Mouse (Mus musculus) intestine, postnatal 0 days (tissue): ENCODE results near the gene Crabp2. TPM values are rescaled to one million over a fixed set of nuclear protein-coding genes. Genes with fewer than 3 reads are reported as not detected.
A peak's percentile ranks its signal among the peaks of the same experiment; 100 is the strongest.

Source experiments
- ATAC-seq: fragments of 200-750 bp; cut with Nextera tagmentation; 2 replicates; pipeline ENCODE4 v1.8.0; 2017; ENCODE audit warnings: mild to moderate bottlenecking, moderate TSS enrichment, moderate library complexity
- H3K27ac ChIP-seq: fragments of 300-500 bp; sonication (generic); 2 replicates; pipeline ENCODE4 v1.5.1; 2014; ENCODE audit warnings: mild to moderate bottlenecking, low read depth, low read length, moderate library complexity
- H3K27me3 ChIP-seq: fragments of 300-500 bp; sonication (generic); replicated peaks from 2 replicates; pipeline ENCODE4 v1.6.1; 2014; ENCODE audit warnings: low read length, mixed read lengths; ENCODE audit not compliant: control insufficient read depth, insufficient read depth
- H3K36me3 ChIP-seq: fragments of 300-500 bp; sonication (generic); 2 replicates; pipeline ENCODE4 v1.6.1; 2014; ENCODE audit warnings: mild to moderate bottlenecking, moderate library complexity; ENCODE audit not compliant: control insufficient read depth, insufficient read depth
- H3K4me1 ChIP-seq: fragments of 300-500 bp; sonication (generic); replicated peaks from 2 replicates; pipeline ENCODE4 v1.6.1; 2014; ENCODE audit warnings: antibody characterized with exemption, low read length, mixed read lengths; ENCODE audit not compliant: control insufficient read depth, insufficient read depth
- H3K4me2 ChIP-seq: fragments of 300-500 bp; sonication (generic); replicated peaks from 2 replicates; pipeline ENCODE4 v1.6.1; 2014; ENCODE audit warnings: low read depth, mild to moderate bottlenecking, moderate library complexity
- H3K4me3 ChIP-seq: fragments of 300-500 bp; sonication (generic); 2 replicates; pipeline ENCODE4 v1.5.1; 2014; ENCODE audit warnings: low read depth, low read length
- H3K9ac ChIP-seq: fragments of 300-500 bp; sonication (generic); 2 replicates; pipeline ENCODE4 v1.6.1; 2014; ENCODE audit warnings: mild to moderate bottlenecking, low read depth, low read length
- H3K9me3 ChIP-seq: fragments of 300-500 bp; sonication (generic); 2 replicates; pipeline ENCODE4 v1.6.1; 2016; ENCODE audit warnings: mixed run types; ENCODE audit not compliant: control insufficient read depth
- CTCF ChIP-seq: sonication (generic); IDR thresholded peaks from 2 replicates; pipeline ENCODE4 v1.5.1; 2016; ENCODE audit warnings: low read depth, mild to moderate bottlenecking, control low read depth, antibody characterized with exemption, moderate library complexity
- WGBS: fragments of 180-500 bp; shearing (Covaris S2); extraction: QIAGEN DNeasy Blood & Tissue Kit; methylation state at CpG from one replicate; pipeline ENCODE4 v1.1.7; 2014; 5-methylcytosine and 5-hydroxymethylcytosine counted together
- polyA plus RNA-seq: library from polyadenylated mRNA; unstranded; fragments of >200 nt; fragmentation: Nextera tagmentation; extraction: Ambion mirVana; gene quantifications from 2 replicates; pipeline ENCODE4 v1.2.1, GENCODE M21; 2015

Gene Crabp2
- polyA plus RNA-seq, 1 experiment from 2014 or later: 1.9 TPM

- peak; percentile 58 for TF ChIP-seq CTCF
- WGBS: under 1% methylated on average over 56 of the region's 57 CpGs
- Histone ChIP-seq H3K4me2 (peak within 1 kb of the TSS; percentile 70), H3K36me3 (no peaks in the 10 kb centered on the region), H3K4me1 (peaks cover 13% of the 10 kb centered on the region), H3K9ac (peak within 1 kb of the TSS; percentile 89), H3K27me3 (no peaks in the 10 kb centered on the region), H3K9me3 (no peaks in the 10 kb centered on the region), H3K27ac (peak within 1 kb of the TSS; percentile 86), H3K4me3 (peak within 1 kb of the TSS; percentile 80)
- ATAC-seq: peak; percentile 88
Measured at GRCm38 (mm10) chr3:87905880-87906485, 42.5 kb upstream of the Crabp2 start, which contains the start of gene Hdgf. TSS of gene Hdgf (plus strand) at chr3:87906321.

DNA sequence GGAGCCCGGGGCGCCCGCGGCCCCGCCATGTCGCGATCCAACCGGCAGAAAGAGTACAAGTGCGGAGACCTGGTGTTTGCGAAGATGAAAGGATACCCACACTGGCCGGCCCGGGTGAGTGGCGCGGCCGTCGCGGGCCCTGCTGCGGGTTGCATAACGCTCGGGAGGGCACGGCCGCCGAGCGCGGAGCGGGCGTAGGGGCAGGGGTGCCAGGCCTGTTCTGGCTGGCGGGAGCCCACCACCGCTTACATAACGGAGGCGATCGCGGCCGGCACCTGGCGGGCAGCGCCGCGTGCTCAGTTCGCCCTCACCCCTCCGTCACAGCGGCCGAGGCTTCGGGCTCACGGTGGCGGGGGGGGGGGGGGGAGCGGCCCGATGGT lies 41.9 kb upstream of the Crabp2 start:
- H3K27ac ChIP-seq: peak overlapping the region; percentile 86
- under 1% methylated on average over 40 of the region's 47 CpGs for WGBS

DNA sequence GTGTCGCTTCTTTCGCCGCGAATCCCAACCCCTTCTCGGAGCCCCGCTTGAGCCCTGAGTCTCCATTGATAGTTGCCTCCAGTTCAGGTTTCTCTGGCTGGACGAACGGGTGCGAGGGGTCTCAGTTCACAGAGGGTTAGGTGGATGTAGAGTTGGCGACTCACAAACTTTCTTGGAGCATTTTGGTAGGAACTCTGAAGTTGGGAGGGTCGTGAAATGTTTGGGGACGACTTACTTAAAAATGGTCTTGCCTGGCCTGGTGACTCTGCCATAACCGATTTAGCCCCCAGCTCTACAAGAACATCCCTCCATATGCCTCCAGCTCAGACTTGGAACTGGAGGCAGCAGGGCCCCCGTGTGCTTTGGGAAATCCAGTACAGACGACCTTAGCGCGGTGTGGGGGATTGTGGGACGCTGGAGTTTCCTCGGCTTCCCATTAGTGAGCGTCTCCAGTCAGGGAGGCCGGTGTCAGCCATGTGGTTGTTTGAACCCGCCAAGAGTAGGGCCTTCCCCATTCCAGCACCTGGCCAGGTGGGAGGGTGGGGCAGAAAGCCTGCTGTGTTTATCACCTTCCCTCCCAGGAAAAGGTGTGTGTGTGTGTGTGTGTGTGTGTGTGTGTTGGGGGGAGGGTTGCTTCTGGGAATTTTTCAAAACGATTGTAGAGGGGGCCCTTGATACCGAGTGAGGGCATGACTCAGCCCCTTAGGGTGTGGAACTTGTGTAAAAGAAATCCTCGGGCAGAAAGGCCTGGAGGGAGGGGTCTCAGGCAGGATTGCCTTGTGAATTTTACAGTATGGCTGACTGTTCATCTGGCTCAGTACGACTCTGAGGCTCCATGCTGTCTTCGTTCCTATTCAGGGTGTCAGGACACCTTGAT lies 41.2 kb upstream of the Crabp2 start:
- H3K9me3 ChIP-seq: no peaks in the 10 kb centered on the region
- H3K9ac ChIP-seq: peak overlapping the region; percentile 89
- peak overlapping the region; percentile 86 for H3K27ac ChIP-seq
- peak; percentile 42 for ATAC-seq
- peaks cover 13% of the 10 kb centered on the region for H3K4me1 ChIP-seq
- H3K36me3 ChIP-seq: no peaks in the 10 kb centered on the region
- H3K4me3 ChIP-seq: peak overlapping the region; percentile 80
- H3K27me3 ChIP-seq: no peaks in the 10 kb centered on the region
- WGBS: 0% methylated on average over 27 of the region's 27 CpGs
- peak overlapping the region; percentile 70 for H3K4me2 ChIP-seq
- no peak for TF ChIP-seq CTCF

More for the DNA sequence above, 41.9 kb upstream of the Crabp2 start:
- no peaks in the 10 kb centered on the region for H3K9me3 ChIP-seq
- no peaks in the 10 kb centered on the region for H3K27me3 ChIP-seq
- H3K4me3 ChIP-seq: peak overlapping the region; percentile 80
- no peak for TF ChIP-seq CTCF
- H3K9ac ChIP-seq: peak overlapping the region; percentile 89
- peaks cover 13% of the 10 kb centered on the region for H3K4me1 ChIP-seq
- no peaks in the 10 kb centered on the region for H3K36me3 ChIP-seq
- peak; percentile 11 for ATAC-seq
- peak overlapping the region; percentile 70 for H3K4me2 ChIP-seq

DNA sequence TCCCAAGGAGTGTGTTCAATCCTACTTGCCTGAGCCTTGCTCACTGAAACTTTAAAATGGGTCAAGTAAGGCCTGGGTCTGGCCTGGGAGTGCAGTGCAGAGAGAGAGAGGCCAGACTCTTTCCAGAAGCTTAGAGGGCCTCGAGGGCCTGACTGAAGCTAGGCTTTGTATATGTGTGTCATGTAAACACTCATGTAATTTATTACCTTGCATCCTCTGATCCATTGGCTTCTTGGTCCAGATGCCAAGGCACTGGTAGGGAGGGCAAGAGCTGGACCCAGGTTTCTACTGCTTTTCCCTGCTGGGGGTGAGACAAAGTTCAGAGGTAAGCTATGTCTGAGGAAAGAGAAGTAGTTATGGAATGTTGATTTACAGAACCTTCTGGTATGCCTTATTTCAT lies 40.6 kb upstream of the Crabp2 start:
- no peak for ATAC-seq
- WGBS: 0% methylated on average over 1 of the region's 1 CpGs
- H3K27ac ChIP-seq: peak overlapping the region; percentile 86

GRCm38 (mm10) chr3:87909381-87909780 lies 39.1 kb upstream of the Crabp2 start:
- Histone ChIP-seq H3K4me2 (peak overlapping the region; percentile 64; the same call in 1 of the 2 replicates), H3K27ac (peak overlapping the region; percentile 81), H3K4me3 (no peak overlapping the region), H3K4me1 (peaks cover 13% of the 10 kb centered on the region), H3K27me3 (no peaks in the 10 kb centered on the region), H3K9ac (no peak overlapping the region), H3K36me3 (peaks cover 16% of the 10 kb centered on the region), H3K9me3 (no peaks in the 10 kb centered on the region)
- ATAC-seq: no peak
- 86% methylated on average over 2 of the region's 2 CpGs for WGBS
- TF ChIP-seq CTCF: no peak

More for the DNA sequence above, 40.6 kb upstream of the Crabp2 start:
- Histone ChIP-seq H3K27me3 (no peaks in the 10 kb centered on the region), H3K4me2 (peak overlapping the region; percentile 70), H3K9me3 (no peaks in the 10 kb centered on the region), H3K36me3 (peaks cover 2% of the 10 kb centered on the region; the same call in 1 of the 2 replicates), H3K4me3 (peak overlapping the region; percentile 80), H3K4me1 (peaks cover 13% of the 10 kb centered on the region), H3K9ac (peak overlapping the region; percentile 89)
- no peak for TF ChIP-seq CTCF

DNA sequence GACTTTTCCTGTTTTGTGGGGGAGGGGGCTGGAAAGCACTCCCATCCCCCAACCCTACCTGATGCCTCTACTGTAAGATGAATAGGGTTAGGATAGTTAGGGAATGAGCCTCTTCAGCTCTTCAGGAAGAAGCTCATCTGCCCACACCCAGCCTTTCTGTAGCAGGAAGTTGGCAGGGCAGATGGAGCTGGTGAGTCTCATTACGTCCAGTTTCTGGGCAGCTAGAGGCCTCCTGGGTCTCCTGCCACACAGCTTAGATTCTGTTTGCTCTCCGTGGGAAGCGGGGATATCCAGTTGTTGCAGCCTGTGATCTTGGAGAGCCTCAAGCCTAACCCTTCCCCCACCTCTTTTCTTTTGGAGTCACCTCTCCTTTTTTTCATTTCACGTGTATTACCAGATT lies 38.6 kb upstream of the Crabp2 start:
- Histone ChIP-seq H3K9ac (0 out of 2 replicates have a peak overlapping the region, but pooled peaks have one; percentile 5), H3K36me3 (peaks cover 21% of the 10 kb centered on the region), H3K27ac (peak overlapping the region; percentile 81), H3K27me3 (no peaks in the 10 kb centered on the region), H3K4me3 (peak overlapping the region; percentile 34; the same call in 1 of the 2 replicates), H3K4me1 (peaks cover 13% of the 10 kb centered on the region), H3K4me2 (peak overlapping the region; percentile 64), H3K9me3 (no peaks in the 10 kb centered on the region)
- WGBS: 5% methylated on average over 4 of the region's 4 CpGs
- no peak for ATAC-seq
- no peak for TF ChIP-seq CTCF
